Mouse (Mus musculus): Measurements from ENCODE around the gene Pdxp. TPM values are rescaled to one million over a fixed set of nuclear protein-coding genes. Genes with fewer than 3 reads are reported as not detected.
A peak's percentile ranks its signal among the peaks of the same experiment; 100 is the strongest.

Gene Pdxp
- total and polyA plus RNA-seq, 2 experiments from 2014 or later: 175 to 283 TPM

DNA sequence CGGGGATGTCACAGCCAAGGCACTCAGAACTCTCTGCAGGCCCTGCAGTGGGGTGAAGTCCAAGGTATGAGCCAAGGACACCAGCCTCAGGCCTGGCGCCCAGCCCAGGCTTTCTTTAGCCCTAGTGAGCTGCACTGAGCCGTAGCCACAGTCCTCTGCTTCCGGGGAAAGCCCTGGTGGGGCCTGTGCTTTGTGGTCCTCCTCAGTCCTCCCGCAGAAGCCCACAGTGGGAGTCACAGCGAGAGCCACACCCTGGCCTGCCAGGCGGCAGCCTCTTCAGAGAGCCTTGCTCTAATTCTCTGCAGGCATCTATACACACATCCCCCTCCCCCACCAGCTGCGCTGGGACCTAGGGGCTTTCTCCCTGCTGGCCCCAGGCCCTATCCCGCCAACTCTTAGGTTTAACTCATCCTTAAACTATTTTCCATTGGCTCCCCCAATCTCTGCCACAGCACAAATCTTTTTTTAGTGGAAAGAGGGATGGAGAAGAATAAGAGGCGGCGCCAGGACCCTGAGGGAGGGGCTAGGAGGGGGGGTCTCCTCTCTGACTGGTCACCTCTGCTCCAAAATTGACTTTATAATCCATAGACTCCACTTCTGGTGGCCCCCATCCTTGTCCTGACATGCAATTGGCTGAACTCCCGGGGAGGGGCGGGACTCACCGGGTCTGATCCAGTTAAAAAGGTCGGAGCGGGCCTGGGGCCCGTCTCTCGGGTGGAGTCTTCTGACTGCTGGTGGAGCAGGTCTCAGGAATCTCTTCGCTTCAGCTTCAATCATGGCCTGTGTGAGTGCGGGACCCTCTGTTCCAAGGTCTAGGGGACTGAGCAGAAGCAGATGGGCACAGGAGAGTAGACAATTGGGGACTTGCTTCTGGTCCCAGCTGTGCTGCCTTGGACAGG is 12.6 kb downstream of the Pdxp start, which contains the start of gene Lgals1:
Gene Lgals1 (plus strand): TSS at position 705 of the 899 bp plus-strand sequence.
- Histone ChIP-seq H3K4me2 (ENCODE audit: low read depth) (peak within 1 kb of the TSS; percentile 52; the same call in 1 of the 2 replicates), H3K4me3 (ENCODE audit: low read depth, low read length) (no peak within 1 kb of the TSS), H3K9me3 (ENCODE audit: low read length) (no peaks in the 10 kb centered on the region), H3K27ac (ENCODE audit: low read depth, low read length) (0 out of 2 replicates have a peak within 1 kb of the TSS, but pooled peaks have one; percentile 10), H3K27me3 (ENCODE audit: insufficient read depth, low read length) (no peaks in the 10 kb centered on the region), H3K4me1 (ENCODE audit: insufficient read depth) (0 out of 2 replicates have a peak, but pooled peaks cover 6% of the 10 kb centered on the region), H3K36me3 (ENCODE audit: insufficient read depth) (no peaks in the 10 kb centered on the region), H3K9ac (no peak within 1 kb of the TSS)
- peak; percentile 55 for DNase-seq
- 11% methylated on average over 20 of the region's 20 CpGs for WGBS
- TF ChIP-seq CTCF (IDR thresholded peaks at IDR 0.05; ENCODE audit: low read depth): no peak
- ATAC-seq: peak; percentile 58

GRCm38 (mm10) chr15:78927021-78927787 is 13.5 kb downstream of the Pdxp start:
- no peaks in the 10 kb centered on the region for H3K36me3 ChIP-seq (ENCODE audit: insufficient read depth)
- H3K4me3 ChIP-seq (ENCODE audit: low read depth, low read length): no peak overlapping the region
- H3K4me2 ChIP-seq (ENCODE audit: low read depth): peak overlapping the region; percentile 52; the same call in 1 of the 2 replicates
- H3K4me1 ChIP-seq (ENCODE audit: insufficient read depth): 0 out of 2 replicates have a peak, but pooled peaks cover 6% of the 10 kb centered on the region
- WGBS: 33% methylated on average over 15 of the region's 15 CpGs
- H3K9me3 ChIP-seq (ENCODE audit: low read length): no peaks in the 10 kb centered on the region
- no peaks in the 10 kb centered on the region for H3K27me3 ChIP-seq (ENCODE audit: insufficient read depth, low read length)
- H3K9ac ChIP-seq: no peak overlapping the region
- no peak for TF ChIP-seq CTCF (IDR thresholded peaks at IDR 0.05; ENCODE audit: low read depth)
- ATAC-seq: no peak
- H3K27ac ChIP-seq (ENCODE audit: low read depth, low read length): no peak overlapping the region
- no peak for DNase-seq

GRCm38 (mm10) chr15:78927788-78928457 is 14.2 kb downstream of the Pdxp start:
- ATAC-seq (peak; percentile 40; the same call in 1 of the 2 replicates), DNase-seq (peak; percentile 44)
- no peaks in the 10 kb centered on the region for H3K9me3 ChIP-seq (ENCODE audit: low read length)
- H3K4me3 ChIP-seq (ENCODE audit: low read depth, low read length): peak overlapping the region; percentile 27
- TF ChIP-seq CTCF (IDR thresholded peaks at IDR 0.05; ENCODE audit: low read depth): no peak
- no peak overlapping the region for H3K9ac ChIP-seq
- 2% methylated on average over 33 of the region's 35 CpGs for WGBS
- peak overlapping the region; percentile 52 for H3K4me2 ChIP-seq (ENCODE audit: low read depth)
- no peaks in the 10 kb centered on the region for H3K27me3 ChIP-seq (ENCODE audit: insufficient read depth, low read length)
- no peaks in the 10 kb centered on the region for H3K36me3 ChIP-seq (ENCODE audit: insufficient read depth)
- no peak overlapping the region for H3K27ac ChIP-seq (ENCODE audit: low read depth, low read length)
- H3K4me1 ChIP-seq (ENCODE audit: insufficient read depth): 0 out of 2 replicates have a peak, but pooled peaks cover 6% of the 10 kb centered on the region

GRCm38 (mm10) chr15:78928539-78928938 is 14.8 kb downstream of the Pdxp start:
- no peak for TF ChIP-seq CTCF (IDR thresholded peaks at IDR 0.05; ENCODE audit: low read depth)
- Histone ChIP-seq H3K4me2 (ENCODE audit: low read depth) (peak overlapping the region; percentile 52), H3K4me1 (ENCODE audit: insufficient read depth) (0 out of 2 replicates have a peak, but pooled peaks cover 6% of the 10 kb centered on the region), H3K27me3 (ENCODE audit: insufficient read depth, low read length) (no peaks in the 10 kb centered on the region), H3K9ac (no peak overlapping the region), H3K9me3 (ENCODE audit: low read length) (no peaks in the 10 kb centered on the region), H3K27ac (ENCODE audit: low read depth, low read length) (no peak overlapping the region), H3K4me3 (ENCODE audit: low read depth, low read length) (no peak overlapping the region), H3K36me3 (ENCODE audit: insufficient read depth) (no peaks in the 10 kb centered on the region)
- no peak for ATAC-seq
- DNase-seq: no peak
- 52% methylated on average over 8 of the region's 8 CpGs for WGBS

DNA sequence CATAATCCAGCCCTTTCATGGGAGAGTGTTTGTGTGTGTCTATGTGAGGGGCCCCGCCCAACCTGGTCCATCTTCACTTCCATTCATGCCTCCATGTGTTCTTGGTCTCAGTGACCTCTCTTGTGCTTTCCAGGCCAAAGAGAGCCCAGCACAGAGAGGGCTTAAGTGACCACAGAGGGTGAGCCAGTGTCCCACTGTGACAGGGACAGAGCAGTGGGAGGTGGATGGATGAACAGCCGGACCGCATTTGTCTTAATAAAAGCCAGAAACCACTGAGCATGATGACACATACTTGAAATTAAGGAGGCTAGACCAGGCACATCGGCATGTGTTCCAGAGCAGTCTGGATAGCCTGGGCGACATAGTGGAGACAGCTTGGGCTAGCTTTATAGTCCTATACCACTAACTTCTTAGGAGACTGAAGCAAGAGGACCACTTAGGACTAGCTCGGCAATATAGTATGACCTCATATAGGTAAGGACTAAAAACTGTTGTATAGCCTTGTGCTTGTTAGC is 16.5 kb downstream of the Pdxp start:
- no peaks in the 10 kb centered on the region for H3K27me3 ChIP-seq (ENCODE audit: insufficient read depth, low read length)
- H3K9ac ChIP-seq: no peak overlapping the region
- DNase-seq (no peak), ATAC-seq (no peak)
- 96% methylated on average over 6 of the region's 6 CpGs for WGBS
- no peak overlapping the region for H3K4me2 ChIP-seq (ENCODE audit: low read depth)
- no peak for TF ChIP-seq CTCF (IDR thresholded peaks at IDR 0.05; ENCODE audit: low read depth)
- H3K4me1 ChIP-seq (ENCODE audit: insufficient read depth): 0 out of 2 replicates have a peak, but pooled peaks cover 9% of the 10 kb centered on the region
- no peak overlapping the region for H3K4me3 ChIP-seq (ENCODE audit: low read depth, low read length)
- H3K9me3 ChIP-seq (ENCODE audit: low read length): no peaks in the 10 kb centered on the region
- no peaks in the 10 kb centered on the region for H3K36me3 ChIP-seq (ENCODE audit: insufficient read depth)
- H3K27ac ChIP-seq (ENCODE audit: low read depth, low read length): no peak overlapping the region

DNA sequence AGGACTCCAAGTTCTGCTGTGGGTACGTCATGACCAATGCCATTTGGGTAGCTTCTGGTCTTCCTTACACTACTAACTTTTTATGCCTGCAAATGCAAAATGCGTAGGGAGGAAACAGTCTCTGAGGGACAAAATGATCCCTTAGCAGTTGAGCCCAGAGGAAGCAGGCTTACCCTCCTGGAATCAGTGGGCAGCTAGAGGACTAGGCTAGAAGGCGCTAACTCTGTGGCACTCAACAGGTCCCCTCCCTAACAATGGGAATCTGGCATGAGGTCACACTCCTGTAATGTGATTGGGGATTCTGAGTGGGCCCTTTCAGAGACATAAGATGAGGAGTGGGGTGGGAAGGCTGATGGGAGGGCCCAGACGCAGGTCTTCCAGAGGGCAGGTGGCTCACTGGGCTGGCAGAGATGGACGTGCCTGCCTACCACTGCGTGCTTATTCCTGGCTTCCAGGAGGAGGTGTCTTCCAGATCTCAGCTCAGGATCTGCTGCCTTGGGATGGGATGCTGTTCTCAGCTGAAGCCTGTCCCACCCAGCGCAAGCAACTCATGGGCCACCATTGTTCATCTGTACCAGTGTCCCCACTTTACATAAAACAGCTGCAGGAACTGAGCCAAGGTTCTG is 17.2 kb downstream of the Pdxp start:
- ATAC-seq: no peak

More for the DNA sequence above, 17.2 kb downstream of the Pdxp start:
- Histone ChIP-seq H3K4me3 (ENCODE audit: low read depth, low read length) (no peak overlapping the region), H3K36me3 (ENCODE audit: insufficient read depth) (no peaks in the 10 kb centered on the region), H3K9ac (no peak overlapping the region), H3K27me3 (ENCODE audit: insufficient read depth, low read length) (no peaks in the 10 kb centered on the region), H3K27ac (ENCODE audit: low read depth, low read length) (no peak overlapping the region), H3K4me1 (ENCODE audit: insufficient read depth) (peaks cover 9% of the 10 kb centered on the region), H3K9me3 (ENCODE audit: low read length) (no peaks in the 10 kb centered on the region), H3K4me2 (ENCODE audit: low read depth) (no peak overlapping the region)
- no peak for TF ChIP-seq CTCF (IDR thresholded peaks at IDR 0.05; ENCODE audit: low read depth)
- no peak for DNase-seq
- 89% methylated on average over 7 of the region's 7 CpGs for WGBS
